Mouse (Mus musculus): ENCODE data around the gene Olfr427.
"Not testable (repeated sequence)": the region's sequence is repeated elsewhere in the genome, so short reads cannot be mapped to it uniquely, and the experiment has no call there.

Gene Olfr427

DNA sequence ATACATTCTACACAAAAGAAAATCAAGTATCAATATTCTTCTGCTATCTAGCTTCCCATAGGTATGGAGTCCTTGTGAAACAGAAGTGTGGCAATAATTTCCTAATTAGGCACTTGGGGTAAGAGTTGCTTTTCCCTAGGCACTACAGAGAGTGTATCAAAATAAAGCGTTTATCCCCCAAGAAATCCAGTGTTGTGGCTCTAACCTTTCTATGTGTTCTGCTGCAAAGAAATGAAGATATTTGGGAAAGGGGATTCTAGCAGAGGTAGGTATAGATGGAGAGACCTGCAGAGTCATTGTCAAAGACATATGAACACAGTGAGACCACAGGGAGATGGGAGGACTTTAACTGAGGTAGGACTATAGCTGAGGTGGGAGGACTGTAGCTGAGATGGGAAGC lies at the start of gene Olfr427:
Gene Olfr427 (plus strand): TSS at position 301 of the 400 bp plus-strand sequence.
- DNase-seq (ENCODE audit: low spot score) = no peak

GRCm38 (mm10) chr1:174048227-174048626 lies 48.5 kb upstream of the Olfr427 start:
- DNase-seq (ENCODE audit: low spot score) = not testable (repeated sequence)

- no peak for DNase-seq (ENCODE audit: low spot score)
These were observed 47.8 kb upstream of the Olfr427 start, which contains the start of gene Olfr432 for GRCm38 (mm10) chr1:174048893-174049292. Gene Olfr432 (plus strand): TSS chr1:174049205.

DNA sequence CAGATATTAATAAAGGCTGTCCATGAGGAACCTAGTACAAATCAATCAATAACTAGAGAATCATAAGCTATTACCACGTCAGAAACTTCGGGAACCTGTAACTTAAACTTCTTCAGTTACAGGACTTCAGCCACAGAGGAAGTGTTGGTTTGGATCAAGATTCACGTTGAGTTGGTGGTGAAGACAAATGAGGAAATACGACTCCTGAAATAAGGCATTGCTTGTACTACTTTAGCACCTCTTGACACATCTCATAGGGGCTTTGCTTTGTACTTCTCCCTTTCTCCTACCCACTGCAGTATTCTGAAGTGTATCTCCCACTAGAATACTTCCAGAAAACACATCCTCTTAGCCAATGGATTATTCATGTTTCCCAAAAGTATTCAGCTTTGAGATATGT lies 47.3 kb upstream of the Olfr427 start:
- DNase-seq (ENCODE audit: low spot score) = not testable (repeated sequence)

- no peak for DNase-seq (ENCODE audit: low spot score)
These were observed 46.2 kb upstream of the Olfr427 start for GRCm38 (mm10) chr1:174050532-174050931.

- no peak for DNase-seq (ENCODE audit: low spot score)
These were observed 45.2 kb upstream of the Olfr427 start for GRCm38 (mm10) chr1:174051515-174051914.

DNA sequence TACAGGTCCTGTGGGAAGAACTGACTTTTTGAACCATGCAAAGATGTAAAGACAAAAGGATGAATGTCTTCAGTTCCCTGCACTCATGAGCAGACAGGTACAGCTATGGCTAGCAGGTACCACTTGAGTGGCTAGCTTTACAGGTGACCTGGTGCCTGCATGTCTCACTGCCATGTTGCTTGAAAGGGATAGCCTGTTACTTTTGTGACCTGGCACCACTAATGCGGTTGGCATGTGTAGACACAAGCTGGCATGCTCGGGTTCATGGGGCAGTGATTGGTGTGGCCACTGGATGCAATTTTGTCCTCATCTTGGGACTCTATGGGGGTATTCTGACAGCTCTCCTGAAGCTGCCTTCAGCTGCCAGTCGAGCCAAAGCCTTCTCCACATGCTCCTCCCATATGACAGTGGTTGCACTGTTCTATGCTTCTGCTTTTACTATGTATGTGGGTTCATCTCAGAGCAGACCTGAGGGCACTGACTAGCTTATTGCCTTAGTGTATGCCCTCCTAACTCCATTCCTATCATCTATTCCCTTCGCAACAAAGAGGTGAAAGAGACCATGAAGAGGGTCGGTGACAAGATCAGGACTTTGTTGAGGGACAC lies 44.7 kb upstream of the Olfr427 start:
- no peak for DNase-seq (ENCODE audit: low spot score)

GRCm38 (mm10) chr1:174052981-174053380 lies 43.7 kb upstream of the Olfr427 start:
- DNase-seq (ENCODE audit: low spot score) = no peak

- DNase-seq (ENCODE audit: low spot score) = no peak
These were observed 41.4 kb upstream of the Olfr427 start for GRCm38 (mm10) chr1:174055248-174055647.

DNA sequence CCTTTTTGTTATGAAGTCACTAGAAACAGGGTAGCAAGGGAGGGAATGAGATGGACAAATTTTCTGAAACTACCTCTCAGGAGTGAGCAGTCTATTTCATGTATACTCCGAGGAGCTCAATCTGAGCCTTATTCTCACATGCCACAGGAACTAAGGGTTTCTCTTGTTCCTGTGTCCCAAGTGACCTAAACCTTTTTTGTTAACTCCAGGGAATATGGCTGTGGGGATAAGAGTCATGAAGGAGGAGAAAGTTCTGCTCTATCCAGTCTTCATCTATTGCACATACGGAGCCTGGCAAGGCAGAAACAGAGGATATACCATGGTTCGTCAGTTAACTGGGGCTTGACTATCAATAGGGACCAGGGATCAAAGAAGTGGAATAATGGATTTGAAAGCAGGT lies 30.4 kb upstream of the Olfr427 start, which contains the start of gene Olfr430:
Gene Olfr430 (plus strand): TSS at position 301 of the 400 bp plus-strand sequence.
- DNase-seq (ENCODE audit: low spot score) = no peak

GRCm38 (mm10) chr1:174084031-174084430 lies 12.7 kb upstream of the Olfr427 start, which contains the start of gene Olfr429:
Gene Olfr429 (plus strand): TSS chr1:174084331.
- DNase-seq (ENCODE audit: low spot score) = no peak

- no peak for DNase-seq (ENCODE audit: low spot score)
These were observed 7.0 kb downstream of the Olfr427 start for GRCm38 (mm10) chr1:174103735-174104134.

- no peak for DNase-seq (ENCODE audit: low spot score)
These were observed 24.4 kb downstream of the Olfr427 start, which contains the start of gene Olfr231 for GRCm38 (mm10) chr1:174121062-174121461. Gene Olfr231 (minus strand): TSS chr1:174121162.

DNA sequence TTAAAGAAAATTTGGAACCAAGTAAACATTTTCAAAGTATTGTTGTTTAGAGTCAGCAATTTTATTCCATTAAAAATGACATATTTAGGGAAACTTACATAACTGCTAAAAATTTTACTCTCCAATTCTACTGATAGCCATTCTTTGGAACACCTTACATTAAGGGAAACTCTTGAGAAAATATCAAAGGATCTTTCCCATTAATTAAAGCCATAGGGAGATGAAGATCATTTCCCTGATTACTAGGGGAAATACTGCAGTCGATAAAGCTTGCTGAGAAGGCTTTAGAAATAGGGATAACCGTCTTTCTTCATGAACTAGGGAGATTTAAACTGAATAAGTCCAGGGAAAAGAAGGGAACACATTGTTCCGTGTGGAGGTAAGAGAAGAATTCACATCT lies 34.5 kb downstream of the Olfr427 start, which contains the start of gene Olfr424:
Gene Olfr424 (plus strand): TSS at position 301 of the 400 bp plus-strand sequence.
- no peak for DNase-seq (ENCODE audit: low spot score)

- DNase-seq (ENCODE audit: low spot score) = no peak
These were observed 35.3 kb downstream of the Olfr427 start for GRCm38 (mm10) chr1:174131999-174132398.

DNA sequence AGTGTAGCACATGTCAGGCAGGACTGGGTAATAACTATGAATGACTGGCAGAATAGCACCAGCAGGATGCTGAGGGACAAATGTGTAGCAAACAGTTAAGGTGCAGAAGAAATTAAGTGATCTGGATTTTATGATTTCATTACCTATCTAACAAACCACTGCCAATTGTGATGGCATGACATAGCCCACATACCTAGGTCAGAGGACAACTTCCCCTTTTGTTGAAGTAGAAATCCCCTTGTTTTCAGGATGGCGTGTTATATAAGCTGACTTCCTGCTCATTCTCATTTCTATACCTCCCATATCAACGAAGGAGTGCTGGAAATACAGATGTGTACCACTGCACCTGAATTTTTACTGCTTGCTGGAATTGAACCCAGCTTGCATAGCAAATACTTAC lies 44.7 kb downstream of the Olfr427 start:
- DNase-seq (ENCODE audit: low spot score) = no peak

DNA sequence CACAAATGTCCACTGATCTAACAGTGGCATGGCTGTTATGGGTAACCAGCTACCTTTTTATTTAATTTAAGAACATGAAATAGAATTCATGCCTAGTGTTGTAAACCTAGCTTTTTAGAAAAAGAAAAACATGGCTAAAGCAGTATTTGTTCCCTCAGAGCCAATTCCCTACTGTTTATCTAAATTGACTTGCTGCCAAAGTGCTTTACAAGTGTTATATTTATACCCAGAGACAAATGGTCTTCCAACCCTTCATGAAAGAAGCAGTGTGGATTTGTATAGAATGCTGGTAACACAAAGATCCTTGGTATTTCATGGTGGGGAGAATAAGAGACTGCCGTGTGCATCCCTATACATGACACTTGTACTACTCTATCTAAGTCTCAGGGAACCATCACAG lies 50.0 kb downstream of the Olfr427 start:
- DNase-seq (ENCODE audit: low spot score) = no peak

DNA sequence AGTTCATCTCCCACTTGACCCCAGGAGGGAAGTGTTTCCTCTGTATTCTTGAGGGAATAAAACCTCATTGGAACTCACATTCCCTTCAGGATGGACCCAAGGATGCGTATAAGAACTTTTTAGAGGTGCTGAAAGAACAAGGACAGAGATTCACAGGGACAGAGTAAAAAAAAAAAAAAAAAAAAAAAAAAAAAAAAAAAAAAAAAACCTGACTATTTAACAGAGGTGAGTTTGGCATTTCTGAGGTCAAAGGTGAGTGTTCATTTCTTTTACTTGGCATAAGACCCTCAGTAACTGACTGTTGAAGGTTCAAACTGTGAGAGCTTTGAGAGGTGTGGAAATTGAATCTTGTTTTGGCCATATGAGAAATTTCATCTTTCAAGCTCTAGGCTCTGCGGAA lies 52.6 kb downstream of the Olfr427 start:
- no peak for DNase-seq (ENCODE audit: low spot score)

Measured in yolk sac, embryonic 10.5 days (tissue).